Mouse (Mus musculus): Measurements from ENCODE around the gene Nbea.

DNA sequence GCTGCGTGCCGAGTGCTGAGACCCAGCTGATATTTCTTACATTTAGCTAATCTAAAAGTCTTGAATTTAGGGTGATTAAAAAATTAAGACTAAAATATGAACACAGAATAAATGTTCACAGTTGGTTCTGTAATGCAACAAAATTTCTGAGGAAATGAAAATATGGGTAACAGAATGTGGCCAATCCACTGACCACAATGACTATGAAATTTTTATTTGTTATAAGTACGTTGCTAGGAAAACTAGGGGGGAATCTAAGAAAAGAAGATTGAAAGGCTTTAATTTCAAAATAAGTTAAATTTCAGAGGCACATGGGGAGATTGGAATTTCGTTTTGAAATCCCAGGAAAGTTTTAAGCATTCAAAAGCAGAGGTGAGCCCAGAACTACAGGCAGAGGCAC lies 392.9 kb downstream of the Nbea start:
- TF ChIP-seq CTCF (IDR thresholded peaks at IDR 0.05; ENCODE audit: low read depth) (no peak), EP300 (IDR thresholded peaks at IDR 0.05; ENCODE audit: low read depth) (no peak)

Measured in heart, postnatal 0 days (tissue).